Mouse (Mus musculus) MEL (cell line): ENCODE measurements around the gene Dguok. TPM values are rescaled to one million over a fixed set of nuclear protein-coding genes. Genes with fewer than 3 reads are reported as not detected.

ENCODE experiments used
- DNase-seq: peaks from one replicate; pipeline ENCODE4 v3.0.0; 2011; ENCODE audit warnings: low read depth, low spot score
- H3K27ac ChIP-seq: 2 replicates; pipeline ENCODE4 v1.5.1; 2012; ENCODE audit warnings: low read depth, mild to moderate bottlenecking, control low read depth, low read length, moderate library complexity; ENCODE audit not compliant: control insufficient read depth
- H3K27me3 ChIP-seq, 2 experiments: fragments of 150-350 bp in 1 of 2; sonication (generic) in 1 of 2; 2 replicates each; pipeline ENCODE4 v1.6.1; 2012; ENCODE audit warnings: low read length in 2 of 2, mild to moderate bottlenecking in 2 of 2, improper control_type of control experiment in 1 of 2, moderate library complexity in 1 of 2; ENCODE audit not compliant: insufficient read depth in 2 of 2, control insufficient read depth in 1 of 2
- H3K36me3 ChIP-seq, 2 experiments: 2 replicates each; pipeline ENCODE4 v1.6.1; 2012 to 2014; ENCODE audit warnings: low read length in 2 of 2, improper control_type of control experiment in 1 of 2, inconsistent platforms in 1 of 2, mild to moderate bottlenecking in 1 of 2; ENCODE audit not compliant: insufficient read depth in 2 of 2, control insufficient read depth in 1 of 2
- H3K4me1 ChIP-seq, 2 experiments: fragments of 150-350 bp in 1 of 2; sonication (generic) in 1 of 2; 2 replicates each; pipeline ENCODE4 v1.6.1; 2012; ENCODE audit warnings: low read length in 2 of 2, improper control_type of control experiment in 1 of 2, mild to moderate bottlenecking in 1 of 2; ENCODE audit not compliant: insufficient read depth in 2 of 2, control insufficient read depth in 1 of 2
- H3K4me3 ChIP-seq, 2 experiments: fragments of 150-350 bp in 1 of 2; sonication (generic) in 1 of 2; 2 replicates each; pipeline ENCODE4 v1.5.1; 2012; ENCODE audit warnings: low read depth in 2 of 2, low read length in 2 of 2, mild to moderate bottlenecking in 2 of 2, moderate library complexity in 2 of 2, control low read depth in 1 of 2, improper control_type of control experiment in 1 of 2; ENCODE audit not compliant: control insufficient read depth in 1 of 2, insufficient read depth in 1 of 2
- H3K79me2 ChIP-seq: 2 replicates; pipeline ENCODE4 v1.6.1; 2012; ENCODE audit warnings: mild to moderate bottlenecking, low read length, moderate library complexity; ENCODE audit not compliant: control insufficient read depth, poor library complexity, insufficient read depth
- H3K9ac ChIP-seq: 2 replicates; pipeline ENCODE4 v1.6.1; 2012; ENCODE audit warnings: low read depth, mild to moderate bottlenecking, control low read depth, low read length, moderate library complexity; ENCODE audit not compliant: control insufficient read depth, poor library complexity, severe bottlenecking
- H3K9me3 ChIP-seq: fragments of 150-350 bp; sonication (generic); replicated peaks from 2 replicates; pipeline ENCODE4 v1.6.1; 2012; ENCODE audit warnings: mild to moderate bottlenecking, low read length, improper control_type of control experiment, moderate library complexity; ENCODE audit not compliant: insufficient read depth
- BHLHE40 ChIP-seq: IDR thresholded peaks from 2 replicates; pipeline ENCODE4 v1.6.1; 2012; ENCODE audit warnings: low read depth, mild to moderate bottlenecking, inconsistent platforms, low read length, improper control_type of control experiment, borderline replicate concordance
- CHD1 ChIP-seq: IDR thresholded peaks from 2 replicates; pipeline ENCODE4 v1.6.1; 2012; ENCODE audit warnings: low read depth, mild to moderate bottlenecking, inconsistent platforms, low read length, improper control_type of control experiment
- E2F4 ChIP-seq: IDR thresholded peaks from 2 replicates; pipeline ENCODE4 v1.6.1; 2011; ENCODE audit warnings: low read depth, low read length, improper control_type of control experiment, borderline replicate concordance
- EP300 ChIP-seq, 2 experiments: IDR thresholded peaks; 2 replicates each; pipeline ENCODE4 v1.6.1; 2011; ENCODE audit warnings: improper control_type of control experiment in 2 of 2, low read length in 2 of 2, low read depth in 1 of 2, mild to moderate bottlenecking in 1 of 2
- ETS1 ChIP-seq: IDR thresholded peaks from 2 replicates; pipeline ENCODE4 v1.6.1; 2012; ENCODE audit warnings: low read depth, mild to moderate bottlenecking, inconsistent platforms, low read length, improper control_type of control experiment, moderate library complexity
- JUND ChIP-seq: IDR thresholded peaks from 2 replicates; pipeline ENCODE4 v1.6.1; 2011; ENCODE audit warnings: low read depth, mild to moderate bottlenecking, improper control_type of control experiment, low read length
- KAT2A ChIP-seq: conservative IDR thresholded peaks from 2 replicates; pipeline ENCODE4 v1.6.1; 2012; ENCODE audit warnings: low read depth, low read length, improper control_type of control experiment, inconsistent platforms
- MAX ChIP-seq: IDR thresholded peaks from 2 replicates; pipeline ENCODE4 v1.6.1; 2011; ENCODE audit warnings: low read length, improper control_type of control experiment
- MEF2A ChIP-seq: IDR thresholded peaks from 2 replicates; pipeline ENCODE4 v1.6.1; 2014; ENCODE audit warnings: low read depth, mild to moderate bottlenecking, inconsistent platforms, low read length, improper control_type of control experiment; ENCODE audit not compliant: poor library complexity, insufficient replicate concordance, severe bottlenecking; ENCODE audit errors: extremely low read depth
- MYC ChIP-seq: IDR thresholded peaks from 2 replicates; pipeline ENCODE4 v1.6.1; 2011; ENCODE audit warnings: low read depth, mild to moderate bottlenecking, low read length, improper control_type of control experiment, moderate library complexity
- POLR2AphosphoS2 ChIP-seq: IDR thresholded peaks from 2 replicates; pipeline ENCODE4 v1.6.1; 2011; ENCODE audit warnings: low read length, improper control_type of control experiment
- TCF12 ChIP-seq: IDR thresholded peaks from 2 replicates; pipeline ENCODE4 v1.6.1; 2014; ENCODE audit warnings: low read depth, mild to moderate bottlenecking, inconsistent platforms, low read length, improper control_type of control experiment, moderate library complexity
- USF1 ChIP-seq: IDR thresholded peaks from 2 replicates; pipeline ENCODE4 v1.6.1; 2014; ENCODE audit warnings: low read depth, mild to moderate bottlenecking, inconsistent platforms, low read length, improper control_type of control experiment, moderate library complexity
- USF2 ChIP-seq, 2 experiments: IDR thresholded peaks; 2 replicates each; pipeline ENCODE4 v1.6.1; 2011 to 2012; ENCODE audit warnings: improper control_type of control experiment in 2 of 2, low read length in 2 of 2, borderline replicate concordance in 1 of 2, inconsistent platforms in 1 of 2, low read depth in 1 of 2, mild to moderate bottlenecking in 1 of 2; ENCODE audit not compliant: insufficient read depth in 1 of 2
- ZC3H11A ChIP-seq: IDR thresholded peaks from 2 replicates; pipeline ENCODE4 v1.6.1; 2012; ENCODE audit warnings: low read depth, mild to moderate bottlenecking, inconsistent platforms, low read length, improper control_type of control experiment
- ZKSCAN1 ChIP-seq: IDR thresholded peaks from 2 replicates; pipeline ENCODE4 v1.6.1; 2012; ENCODE audit warnings: low read depth, mild to moderate bottlenecking, inconsistent platforms, low read length, improper control_type of control experiment, moderate library complexity
- polyA plus RNA-seq, 2 experiments: library from polyadenylated mRNA; stranded (reverse) in 1 of 2; unstranded in 1 of 2; fragments of >175 nt in 1 of 2; fragments of >200 nt in 1 of 2; gene quantifications; 2 replicates each; pipeline versions ENCODE4 v1.2.1 to v1.2.4; 2012; ENCODE audit warnings: low replicate concordance in 2 of 2, low read depth in 1 of 2; ENCODE audit not compliant: insufficient read length in 2 of 2, insufficient read depth in 1 of 2, missing spikeins in 1 of 2
- total RNA-seq: library from RNA; depleted of rRNA; stranded (reverse); fragments of 300-350 nt; gene quantifications from 2 replicates; pipeline ENCODE4 v1.2.3, GENCODE M21; 2012

The Dguok gene
- total and polyA plus RNA-seq, 3 experiments: 13.4 to 21.0 TPM; not detected in 1

DNA sequence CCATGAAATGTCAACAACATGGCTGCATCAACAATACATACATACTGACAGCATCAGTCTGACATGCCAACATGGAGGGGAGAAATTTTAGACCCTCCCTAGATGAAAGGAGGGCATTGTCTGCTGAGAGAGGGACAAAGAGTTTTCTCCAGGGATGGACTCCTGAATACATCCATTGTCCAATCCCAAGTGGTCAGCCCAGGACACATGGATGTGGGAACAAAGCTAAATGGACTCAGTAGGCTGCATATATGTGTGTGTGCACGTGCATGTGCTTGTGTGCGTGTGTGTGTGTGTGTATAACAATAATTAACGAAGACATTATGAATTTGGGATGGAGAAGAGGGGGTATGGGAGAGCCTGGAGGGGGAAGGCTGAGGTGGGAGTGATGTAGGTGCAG is 39.0 kb upstream of the Dguok start:
- DNase-seq: no peak
- no peaks in the 10 kb centered on the region for H3K36me3 ChIP-seq
- TF ChIP-seq ZC3H11A: no peak
- no peak for TF ChIP-seq ETS1
- no peak for TF ChIP-seq BHLHE40
- no peak for TF ChIP-seq ZKSCAN1
- no peak for TF ChIP-seq USF1
- TF ChIP-seq KAT2A: no peak
- no peak for TF ChIP-seq CHD1
- no peak for TF ChIP-seq MAX
- TF ChIP-seq MYC: no peak
- TF ChIP-seq TCF12: no peak
- no peak for TF ChIP-seq E2F4
- TF ChIP-seq JUND: no peak
- TF ChIP-seq POLR2AphosphoS2: no peak
- TF ChIP-seq MEF2A: no peak
- no peak for TF ChIP-seq EP300 (IDR thresholded peaks at IDR 0.05; ENCODE audit: low read depth in 1 of 2, low read length in 2 of 2)

GRCm38 (mm10) chr6:83541756-83542456 is 35.1 kb upstream of the Dguok start:
- Histone ChIP-seq H3K4me1 (peaks cover 0 to 2% of the 10 kb centered on the region in 2 experiments; a peak in 2 of 4 replicates), H3K36me3 (peaks cover 0 to 2% of the 10 kb centered on the region in 2 experiments; a peak in 1 of 4 replicates), H3K9me3 (no peaks in the 10 kb centered on the region), H3K79me2 (no peaks in the 10 kb centered on the region), H3K4me3 (no peak overlapping the region), H3K9ac (no peak overlapping the region), H3K27ac (no peak overlapping the region), H3K27me3 (no peaks in the 10 kb centered on the region)
- TF ChIP-seq BHLHE40 (no peak), MAX (no peak), USF2 (IDR thresholded peaks at IDR 0.05; ENCODE audit: borderline replicate concordance in 1 of 2, insufficient read depth in 1 of 2, low read depth in 1 of 2, low read length in 2 of 2) (no peak)
- no peak for DNase-seq

More for the DNA sequence above, 39.0 kb upstream of the Dguok start:
- Histone ChIP-seq H3K4me1 (no peaks in the 10 kb centered on the region), H3K9me3 (no peaks in the 10 kb centered on the region), H3K27me3 (no peaks in the 10 kb centered on the region), H3K79me2 (no peaks in the 10 kb centered on the region), H3K27ac (no peak overlapping the region), H3K9ac (no peak overlapping the region), H3K4me3 (no peak overlapping the region)
